Mouse (Mus musculus): ENCODE data around the gene Fa2h. TPM values are rescaled to one million over a fixed set of nuclear protein-coding genes. Genes with fewer than 3 reads are reported as not detected.
"Not testable (repeated sequence)": the region's sequence is repeated elsewhere in the genome, so short reads cannot be mapped to it uniquely, and the experiment has no call there.

Gene Fa2h
- total and polyA plus RNA-seq, 2 experiments: 0.06 to 0.09 TPM

- no peaks in the 10 kb centered on the region for H3K4me1 ChIP-seq (ENCODE audit: control insufficient read depth, insufficient read depth, low read length)
- 0 out of 2 replicates have a peak overlapping the region, but pooled peaks have one; percentile 1 for H3K4me3 ChIP-seq (ENCODE audit: insufficient read depth, low read depth, low read length)
- H3K27me3 ChIP-seq (ENCODE audit: control insufficient read depth, insufficient read depth, low read length): no peaks in the 10 kb centered on the region
- 0 out of 2 replicates have a peak overlapping the region, but pooled peaks have one; percentile 9 for H3K9ac ChIP-seq (ENCODE audit: low read depth, low read length)
- peaks cover 5% of the 10 kb centered on the region; the same call in 1 of the 2 replicates for H3K36me3 ChIP-seq (ENCODE audit: control insufficient read depth, insufficient read depth, low read length)
- no peak for TF ChIP-seq CTCF (IDR thresholded peaks at IDR 0.05; ENCODE audit: low read depth, low read length)
- TF ChIP-seq POLR2A (IDR thresholded peaks at IDR 0.05; ENCODE audit: extremely low read depth, insufficient read depth, low read length): no peak
- peak; percentile 64 for DNase-seq (ENCODE audit: extremely low read depth, low read depth, low spot score)
- peak overlapping the region; percentile 2; the same call in 1 of the 2 replicates for H3K27ac ChIP-seq (replicated peaks; ENCODE audit: insufficient read depth, low read depth, low read length)
- no peaks in the 10 kb centered on the region for H3K79me2 ChIP-seq (ENCODE audit: control insufficient read depth, insufficient read depth, low read length)
- WGBS: 35% methylated on average over 12 of the region's 12 CpGs
These were observed 78.9 kb downstream of the Fa2h start for GRCm38 (mm10) chr8:111314729-111315128.

GRCm38 (mm10) chr8:111313961-111314360 is 79.7 kb downstream of the Fa2h start:
- not testable (repeated sequence) for DNase-seq (ENCODE audit: extremely low read depth, low read depth, low spot score); H3K27me3 ChIP-seq (ENCODE audit: control insufficient read depth, insufficient read depth, low read length)

GRCm38 (mm10) chr8:111312758-111313162 is 80.9 kb downstream of the Fa2h start:
- DNase-seq (ENCODE audit: extremely low read depth, low read depth, low spot score): no peak

More at GRCm38 (mm10) chr8:111313961-111314360, 79.7 kb downstream of the Fa2h start:
- H3K9ac ChIP-seq (ENCODE audit: low read depth, low read length); H3K4me3 ChIP-seq (ENCODE audit: insufficient read depth, low read depth, low read length); H3K79me2 ChIP-seq (ENCODE audit: control insufficient read depth, insufficient read depth, low read length); H3K27ac ChIP-seq (replicated peaks; ENCODE audit: insufficient read depth, low read depth, low read length); H3K4me1 ChIP-seq (ENCODE audit: control insufficient read depth, insufficient read depth, low read length); H3K36me3 ChIP-seq (ENCODE audit: control insufficient read depth, insufficient read depth, low read length): not testable (repeated sequence)
- 96% methylated on average over 6 of the region's 6 CpGs for WGBS

GRCm38 (mm10) chr8:111310006-111310405 is 83.6 kb downstream of the Fa2h start:
- H3K9ac ChIP-seq (ENCODE audit: low read depth, low read length); H3K4me3 ChIP-seq (ENCODE audit: insufficient read depth, low read depth, low read length); H3K79me2 ChIP-seq (ENCODE audit: control insufficient read depth, insufficient read depth, low read length); DNase-seq (ENCODE audit: extremely low read depth, low read depth, low spot score); H3K36me3 ChIP-seq (ENCODE audit: control insufficient read depth, insufficient read depth, low read length); H3K27ac ChIP-seq (replicated peaks; ENCODE audit: insufficient read depth, low read depth, low read length); H3K27me3 ChIP-seq (ENCODE audit: control insufficient read depth, insufficient read depth, low read length); H3K4me1 ChIP-seq (ENCODE audit: control insufficient read depth, insufficient read depth, low read length): not testable (repeated sequence)
- WGBS: 88% methylated on average over 15 of the region's 15 CpGs

More at GRCm38 (mm10) chr8:111312758-111313162, 80.9 kb downstream of the Fa2h start:
- Histone ChIP-seq H3K9ac (ENCODE audit: low read depth, low read length) (no peak overlapping the region), H3K4me1 (ENCODE audit: control insufficient read depth, insufficient read depth, low read length) (no peaks in the 10 kb centered on the region), H3K36me3 (ENCODE audit: control insufficient read depth, insufficient read depth, low read length) (peaks cover 5% of the 10 kb centered on the region; the same call in 1 of the 2 replicates), H3K27me3 (ENCODE audit: control insufficient read depth, insufficient read depth, low read length) (no peaks in the 10 kb centered on the region), H3K27ac (replicated peaks; ENCODE audit: insufficient read depth, low read depth, low read length) (no peak overlapping the region), H3K79me2 (ENCODE audit: control insufficient read depth, insufficient read depth, low read length) (no peaks in the 10 kb centered on the region), H3K4me3 (ENCODE audit: insufficient read depth, low read depth, low read length) (no peak overlapping the region)
- TF ChIP-seq CTCF (IDR thresholded peaks at IDR 0.05; ENCODE audit: low read depth, low read length): peak; percentile 32
- TF ChIP-seq POLR2A (IDR thresholded peaks at IDR 0.05; ENCODE audit: extremely low read depth, insufficient read depth, low read length): no peak
- 75% methylated on average over 3 of the region's 3 CpGs for WGBS

- 29% methylated on average over 5 of the region's 5 CpGs for WGBS
- no peaks in the 10 kb centered on the region for H3K4me1 ChIP-seq (ENCODE audit: control insufficient read depth, insufficient read depth, low read length)
- TF ChIP-seq CTCF (IDR thresholded peaks at IDR 0.05; ENCODE audit: low read depth, low read length) (no peak), POLR2A (IDR thresholded peaks at IDR 0.05; ENCODE audit: extremely low read depth, insufficient read depth, low read length) (no peak)
- H3K79me2 ChIP-seq (ENCODE audit: control insufficient read depth, insufficient read depth, low read length): no peaks in the 10 kb centered on the region
- no peak overlapping the region for H3K27ac ChIP-seq (replicated peaks; ENCODE audit: insufficient read depth, low read depth, low read length)
- peak; percentile 39 for DNase-seq (ENCODE audit: extremely low read depth, low read depth, low spot score)
- no peak overlapping the region for H3K4me3 ChIP-seq (ENCODE audit: insufficient read depth, low read depth, low read length)
- H3K36me3 ChIP-seq (ENCODE audit: control insufficient read depth, insufficient read depth, low read length): no peaks in the 10 kb centered on the region
- H3K27me3 ChIP-seq (ENCODE audit: control insufficient read depth, insufficient read depth, low read length): no peaks in the 10 kb centered on the region
- H3K9ac ChIP-seq (ENCODE audit: low read depth, low read length): no peak overlapping the region
These were observed 88.4 kb downstream of the Fa2h start for GRCm38 (mm10) chr8:111305031-111305730.

- no peak overlapping the region for H3K9ac ChIP-seq (ENCODE audit: low read depth, low read length)
- no peaks in the 10 kb centered on the region for H3K79me2 ChIP-seq (ENCODE audit: control insufficient read depth, insufficient read depth, low read length)
- H3K27ac ChIP-seq (replicated peaks; ENCODE audit: insufficient read depth, low read depth, low read length): no peak overlapping the region
- DNase-seq (ENCODE audit: extremely low read depth, low read depth, low spot score): no peak
- TF ChIP-seq CTCF (IDR thresholded peaks at IDR 0.05; ENCODE audit: low read depth, low read length): no peak
- no peak for TF ChIP-seq POLR2A (IDR thresholded peaks at IDR 0.05; ENCODE audit: extremely low read depth, insufficient read depth, low read length)
- no peaks in the 10 kb centered on the region for H3K36me3 ChIP-seq (ENCODE audit: control insufficient read depth, insufficient read depth, low read length)
- H3K4me3 ChIP-seq (ENCODE audit: insufficient read depth, low read depth, low read length): no peak overlapping the region
- H3K4me1 ChIP-seq (ENCODE audit: control insufficient read depth, insufficient read depth, low read length): no peaks in the 10 kb centered on the region
- WGBS: 92% methylated on average over 3 of the region's 3 CpGs
- no peaks in the 10 kb centered on the region for H3K27me3 ChIP-seq (ENCODE audit: control insufficient read depth, insufficient read depth, low read length)
These were observed 89.3 kb downstream of the Fa2h start for GRCm38 (mm10) chr8:111304359-111304758.

GRCm38 (mm10) chr8:111303076-111303803 is 90.4 kb downstream of the Fa2h start:
- not testable (repeated sequence) for H3K79me2 ChIP-seq (ENCODE audit: control insufficient read depth, insufficient read depth, low read length); H3K27ac ChIP-seq (replicated peaks; ENCODE audit: insufficient read depth, low read depth, low read length); H3K9ac ChIP-seq (ENCODE audit: low read depth, low read length); H3K36me3 ChIP-seq (ENCODE audit: control insufficient read depth, insufficient read depth, low read length); H3K4me1 ChIP-seq (ENCODE audit: control insufficient read depth, insufficient read depth, low read length); H3K27me3 ChIP-seq (ENCODE audit: control insufficient read depth, insufficient read depth, low read length); H3K4me3 ChIP-seq (ENCODE audit: insufficient read depth, low read depth, low read length); DNase-seq (ENCODE audit: extremely low read depth, low read depth, low spot score)
- WGBS: 84% methylated on average over 5 of the region's 5 CpGs

Measured in liver, adult 2 months (tissue).